Mouse (Mus musculus) CH12.LX (cell line): Measurements from ENCODE around the gene Tmem178. TPM values are rescaled to one million over a fixed set of nuclear protein-coding genes. Genes with fewer than 3 reads are reported as not detected.

Experiments used
- DNase-seq: peaks from one replicate; pipeline ENCODE4 v3.0.0-alpha.2; 2013; ENCODE audit errors: extremely low read depth
- H3K27ac ChIP-seq: 2 replicates; pipeline ENCODE4 v1.5.1; 2012; ENCODE audit warnings: low read depth, mild to moderate bottlenecking, control low read depth, moderate library complexity; ENCODE audit not compliant: insufficient read depth
- H3K27me3 ChIP-seq: replicated peaks from 2 replicates; pipeline ENCODE3; 2012; ENCODE audit warnings: inconsistent platforms
- H3K36me3 ChIP-seq, 2 experiments: replicated peaks in 1 of 2; 2 replicates each; pipeline versions ENCODE3 to v1.6.1; 2012; ENCODE audit warnings: inconsistent platforms in 1 of 2, low read length in 1 of 2, mild to moderate bottlenecking in 1 of 2, mixed read lengths in 1 of 2, moderate library complexity in 1 of 2; ENCODE audit not compliant: control insufficient read depth in 1 of 2, insufficient read depth in 1 of 2
- H3K4me1 ChIP-seq, 2 experiments: 2 replicates each; pipeline ENCODE4 v1.6.1; 2012; ENCODE audit warnings: inconsistent platforms in 1 of 2, moderate library complexity in 1 of 2; ENCODE audit not compliant: insufficient read depth in 2 of 2, control insufficient read depth in 1 of 2
- H3K4me2 ChIP-seq: 2 replicates; pipeline ENCODE4 v1.6.1; 2012; ENCODE audit warnings: low read depth, mild to moderate bottlenecking, control low read depth; ENCODE audit not compliant: poor library complexity, insufficient read depth, severe bottlenecking
- H3K4me3 ChIP-seq, 3 experiments: fragments of 150-350 bp in 1 of 3; sonication (generic) in 1 of 3; replicated peaks in 1 of 3; 2 replicates each; pipeline versions ENCODE3 to v1.5.1; 2011 to 2012; ENCODE audit warnings: low read depth in 2 of 3, low read length in 2 of 3, mild to moderate bottlenecking in 2 of 3, moderate library complexity in 2 of 3, control low read depth in 1 of 3, improper control_type of control experiment in 1 of 3, inconsistent platforms in 1 of 3, mixed read lengths in 1 of 3; ENCODE audit not compliant: poor library complexity in 1 of 3
- H3K79me2 ChIP-seq: replicated peaks from 2 replicates; pipeline ENCODE4 v1.6.1; 2012; ENCODE audit warnings: mild to moderate bottlenecking, moderate library complexity; ENCODE audit not compliant: control insufficient read depth, poor library complexity, insufficient read depth, severe bottlenecking; ENCODE audit errors: extremely low read depth
- H3K9ac ChIP-seq: 2 replicates; pipeline ENCODE4 v1.6.1; 2012; ENCODE audit warnings: low read depth, mild to moderate bottlenecking, control low read depth, moderate library complexity; ENCODE audit not compliant: insufficient read depth
- H3K9me3 ChIP-seq: replicated peaks from 2 replicates; pipeline ENCODE3; 2012; ENCODE audit warnings: low read length, inconsistent platforms, mixed read lengths
- CHD1 ChIP-seq: IDR thresholded peaks from 2 replicates; pipeline ENCODE4 v1.6.1; 2012; ENCODE audit warnings: low read depth, low read length, improper control_type of control experiment, inconsistent platforms
- CTCF ChIP-seq, 2 experiments: IDR thresholded peaks in 1 of 2; conservative IDR thresholded peaks in 1 of 2; 2 replicates each; pipeline ENCODE4 v1.5.1; 2011 to 2012; ENCODE audit warnings: low read depth in 2 of 2, low read length in 2 of 2, improper control_type of control experiment in 1 of 2, inconsistent platforms in 1 of 2, mild to moderate bottlenecking in 1 of 2, moderate library complexity in 1 of 2
- EP300 ChIP-seq: IDR thresholded peaks from 2 replicates; pipeline ENCODE4 v1.6.1; 2011; ENCODE audit warnings: low read length, improper control_type of control experiment
- IRF4 ChIP-seq: IDR thresholded peaks from 2 replicates; pipeline ENCODE4 v1.6.1; 2014; ENCODE audit warnings: low read depth, mild to moderate bottlenecking, inconsistent platforms, low read length, improper control_type of control experiment
- JUND ChIP-seq: conservative IDR thresholded peaks from 2 replicates; pipeline ENCODE4 v1.6.1; 2011; ENCODE audit warnings: low read depth, low read length, improper control_type of control experiment
- MYC ChIP-seq: IDR thresholded peaks from 2 replicates; pipeline ENCODE4 v1.6.1; 2011; ENCODE audit warnings: low read depth, mild to moderate bottlenecking, improper control_type of control experiment, low read length
- NELFE ChIP-seq: IDR thresholded peaks from 2 replicates; pipeline ENCODE4 v1.6.1; 2011; ENCODE audit warnings: low read depth, low read length, improper control_type of control experiment
- NRF1 ChIP-seq: IDR thresholded peaks from 2 replicates; pipeline ENCODE4 v1.6.1; 2014; ENCODE audit warnings: low read depth, mild to moderate bottlenecking, inconsistent platforms, low read length, improper control_type of control experiment, moderate library complexity
- PAX5 ChIP-seq: IDR thresholded peaks from 2 replicates; pipeline ENCODE4 v1.6.1; 2012; ENCODE audit warnings: low read length, inconsistent platforms, mixed read lengths
- RAD21 ChIP-seq: IDR thresholded peaks from 2 replicates; pipeline ENCODE4 v1.6.1; 2011; ENCODE audit warnings: low read depth, mild to moderate bottlenecking, low read length, improper control_type of control experiment, moderate library complexity
- RCOR1 ChIP-seq: conservative IDR thresholded peaks from 2 replicates; pipeline ENCODE4 v1.6.1; 2012; ENCODE audit warnings: low read depth, mild to moderate bottlenecking, inconsistent platforms, low read length, improper control_type of control experiment
- SIN3A ChIP-seq: IDR thresholded peaks from 2 replicates; pipeline ENCODE4 v1.6.1; 2012; ENCODE audit warnings: low read length, improper control_type of control experiment, inconsistent platforms
- SMC3 ChIP-seq: IDR thresholded peaks from 2 replicates; pipeline ENCODE4 v1.6.1; 2011; ENCODE audit warnings: low read depth, low read length, improper control_type of control experiment
- TBP ChIP-seq: conservative IDR thresholded peaks from 2 replicates; pipeline ENCODE4 v1.6.1; 2011; ENCODE audit warnings: low read depth, low read length, improper control_type of control experiment
- UBTF ChIP-seq: IDR thresholded peaks from 2 replicates; pipeline ENCODE4 v1.6.1; 2012; ENCODE audit warnings: low read depth, mild to moderate bottlenecking, inconsistent platforms, low read length, improper control_type of control experiment, moderate library complexity
- USF1 ChIP-seq: IDR thresholded peaks from 2 replicates; pipeline ENCODE4 v1.6.1; 2014; ENCODE audit warnings: low read depth, mild to moderate bottlenecking, inconsistent platforms, low read length, improper control_type of control experiment
- ZMIZ1 ChIP-seq: IDR thresholded peaks from 2 replicates; pipeline ENCODE4 v1.6.1; 2012; ENCODE audit warnings: low read depth, mild to moderate bottlenecking, inconsistent platforms, low read length, improper control_type of control experiment
- ZNF384 ChIP-seq: IDR thresholded peaks from 2 replicates; pipeline ENCODE4 v1.6.1; 2012; ENCODE audit warnings: low read depth, low read length, improper control_type of control experiment, inconsistent platforms
- dilution Hi-C: fragments of 300-500 bp; cut with MboI; formaldehyde crosslinking; loops from 2 replicates; pipeline ENCODE4 v1.14.3; 2020; ENCODE audit warnings: low sequenced_read_pairs; ENCODE audit not compliant: extremely low pct_unique_long_range_greater_than_20kb, extremely low pct_ligation_motif_present
- in situ Hi-C: fragments of 300-500 bp; cut with MboI; formaldehyde crosslinking; loops from 3 replicates; pipeline ENCODE4 v1.14.3; 2019; ENCODE audit warnings: low sequenced_read_pairs, low pct_ligation_motif_present, low pct_unique_long_range_greater_than_20kb, mixed read lengths
- polyA plus RNA-seq: library from polyadenylated mRNA; unstranded; fragments of >175 nt; gene quantifications from 2 replicates; pipeline ENCODE4 v1.2.1, GENCODE M21; 2012; ENCODE audit warnings: low read depth; ENCODE audit not compliant: insufficient read length
- total RNA-seq, 2 experiments: library from RNA; depleted of rRNA; stranded (reverse); fragments of 300-350 nt in 1 of 2; fragments of >200 nt in 1 of 2; gene quantifications; 2 replicates each; pipeline ENCODE4 v1.2.3; 2012 to 2014

Tmem178 gene
- total and polyA plus RNA-seq, 3 experiments: not detected

DNA sequence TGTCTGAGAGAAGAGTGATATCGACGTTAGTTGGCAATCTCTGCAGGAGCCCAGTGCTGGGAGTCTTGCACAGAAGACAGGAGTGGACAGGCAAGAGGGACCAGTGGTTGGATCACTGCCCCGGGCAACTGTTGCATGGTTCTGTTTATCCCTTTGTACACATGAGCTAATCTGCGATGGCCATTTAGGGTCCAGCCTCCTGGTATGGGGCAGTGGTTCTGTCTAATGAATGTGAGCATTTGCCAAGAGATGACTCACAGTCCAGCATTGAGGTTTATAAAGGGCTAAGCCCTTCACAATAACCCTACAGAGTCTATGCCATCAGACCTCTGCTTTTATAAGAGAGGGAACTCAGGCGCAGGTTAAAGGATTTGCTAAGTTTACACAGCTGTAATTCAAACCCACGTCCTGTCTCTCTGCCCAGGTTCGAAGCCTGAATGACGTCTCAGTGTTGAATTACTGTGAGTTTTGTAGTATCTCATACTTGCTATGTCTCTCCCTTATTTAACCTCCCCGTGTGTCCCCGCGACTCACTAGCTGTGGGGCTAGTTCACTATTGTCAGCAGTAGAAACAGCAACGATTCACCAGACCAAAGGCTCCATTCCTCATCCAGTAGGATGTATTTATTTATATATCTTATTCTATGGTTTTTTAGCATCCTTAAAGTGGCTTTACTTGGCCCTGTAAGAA, 37.4 kb downstream of the Tmem178 start:
- Histone ChIP-seq H3K4me1 (no peaks in the 10 kb centered on the region), H3K9me3 (no peaks in the 10 kb centered on the region), H3K4me2 (no peak overlapping the region), H3K27me3 (no peaks in the 10 kb centered on the region), H3K4me3 (no peak overlapping the region), H3K79me2 (no peaks in the 10 kb centered on the region), H3K27ac (no peak overlapping the region), H3K9ac (no peak overlapping the region), H3K36me3 (no peaks in the 10 kb centered on the region)
- in situ Hi-C loops (loop anchor here (25.0 kb wide), 1 partner anchor 345 kb away; no protein-coding TSS in a partner anchor), dilution Hi-C loops (no loop called here)
- TF ChIP-seq TBP (no peak), JUND (no peak), USF1 (no peak), UBTF (no peak), ZNF384 (no peak), NRF1 (no peak), MYC (no peak), ZMIZ1 (no peak), RAD21 (no peak), SIN3A (no peak), CHD1 (no peak), RCOR1 (no peak), IRF4 (no peak), NELFE (no peak), EP300 (no peak)
- no peak for DNase-seq

DNA sequence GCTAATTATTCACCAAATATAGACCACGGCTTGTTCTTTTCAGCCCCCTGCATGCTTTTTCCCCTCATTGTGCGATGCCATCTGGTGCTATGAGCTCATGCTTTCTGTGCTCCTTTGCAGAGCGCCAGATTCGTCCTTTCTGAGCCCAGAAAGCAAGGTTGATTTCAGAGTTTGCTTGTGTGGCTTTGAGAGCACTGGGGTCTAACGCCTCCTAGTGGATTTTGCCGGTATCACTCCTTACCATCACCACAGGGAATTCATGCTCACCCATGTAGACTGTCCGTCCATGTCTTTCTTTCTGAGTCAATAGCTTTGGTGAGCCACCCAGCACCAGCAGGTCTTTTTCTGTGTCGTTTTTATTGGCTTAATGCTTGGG, 38.0 kb downstream of the Tmem178 start:
- no peak for TF ChIP-seq PAX5
- TF ChIP-seq CTCF (conservative IDR thresholded peaks at IDR 0.05 in 1 of 2, IDR thresholded peaks at IDR 0.05 in 1 of 2; ENCODE audit: low read depth in 2 of 2, low read length in 2 of 2): peak; percentile 76 to 77
- TF ChIP-seq SMC3: peak; percentile 79
- TF ChIP-seq RAD21: peak; percentile 68
- dilution Hi-C loops: no loop called here
- H3K9me3 ChIP-seq: no peaks in the 10 kb centered on the region
- no peak overlapping the region for H3K9ac ChIP-seq
- H3K4me3 ChIP-seq: no peak overlapping the region
- no peaks in the 10 kb centered on the region for H3K4me1 ChIP-seq
- in situ Hi-C loops: loop anchor here (25.0 kb wide), 1 partner anchor 345 kb away; no protein-coding TSS in a partner anchor
- no peaks in the 10 kb centered on the region for H3K36me3 ChIP-seq
- H3K27me3 ChIP-seq: no peaks in the 10 kb centered on the region
- H3K79me2 ChIP-seq: no peaks in the 10 kb centered on the region
- peak; percentile 62 for DNase-seq
- H3K27ac ChIP-seq: no peak overlapping the region
- no peak overlapping the region for H3K4me2 ChIP-seq
